Mouse (Mus musculus) frontal cortex, postnatal 25 days (tissue): ENCODE measurements around the gene Chrm2.

Source experiments
- DNase-seq, 2 experiments: peaks; one replicate each; pipeline ENCODE4 v3.0.0; 2022; ENCODE audit warnings: low spot score in 2 of 2

Chrm2 gene

DNA sequence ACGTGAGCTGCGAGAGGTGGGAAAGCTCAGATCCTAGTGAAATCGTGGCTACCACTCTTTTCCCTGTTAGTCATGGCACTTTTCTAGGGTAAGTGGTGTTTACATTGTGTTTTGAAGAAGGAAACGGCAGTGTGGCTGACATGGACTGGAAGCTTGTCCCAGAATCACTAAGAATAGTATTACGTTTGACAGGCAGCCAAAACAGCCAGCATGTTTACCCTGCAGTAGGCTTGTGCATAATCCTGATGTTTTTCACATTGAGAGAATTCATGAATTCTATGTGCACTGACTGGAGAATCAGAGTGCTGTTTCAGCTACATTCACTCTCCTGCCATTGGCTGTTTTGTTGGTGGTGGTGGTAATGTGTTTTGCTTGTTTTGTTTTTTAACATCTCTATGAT, 129.4 kb downstream of the Chrm2 start:
- no peak for DNase-seq

DNA sequence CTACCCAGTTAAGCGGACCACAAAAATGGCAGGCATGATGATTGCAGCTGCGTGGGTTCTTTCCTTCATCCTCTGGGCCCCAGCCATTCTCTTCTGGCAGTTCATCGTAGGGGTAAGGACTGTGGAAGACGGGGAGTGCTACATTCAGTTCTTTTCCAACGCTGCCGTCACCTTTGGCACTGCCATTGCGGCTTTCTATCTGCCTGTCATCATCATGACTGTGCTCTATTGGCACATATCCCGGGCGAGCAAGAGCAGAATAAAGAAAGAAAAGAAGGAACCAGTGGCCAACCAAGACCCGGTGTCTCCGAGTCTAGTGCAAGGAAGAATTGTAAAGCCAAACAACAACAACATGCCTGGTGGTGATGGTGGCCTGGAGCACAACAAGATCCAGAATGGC, 135.7 kb downstream of the Chrm2 start:
- no peak for DNase-seq

DNA sequence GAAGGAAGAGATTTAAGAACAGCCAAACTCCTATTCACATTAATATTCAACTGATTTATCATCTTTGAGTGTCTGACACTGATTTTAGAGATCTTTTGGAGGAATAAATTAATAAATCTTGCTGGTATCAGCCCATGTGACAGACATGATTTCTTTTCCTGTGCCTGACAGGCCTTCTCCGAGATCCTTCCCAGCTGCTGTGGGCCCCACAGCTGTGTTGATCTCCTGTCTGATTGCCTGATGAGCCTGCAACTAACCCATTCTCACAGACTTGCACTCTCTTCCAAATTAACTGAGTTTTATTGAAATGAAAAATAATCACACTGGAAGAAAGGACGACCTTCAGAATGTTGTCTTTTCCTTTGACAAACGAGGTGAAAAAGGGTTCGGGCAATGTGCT, 140.6 kb downstream of the Chrm2 start:
- no peak for DNase-seq

DNA sequence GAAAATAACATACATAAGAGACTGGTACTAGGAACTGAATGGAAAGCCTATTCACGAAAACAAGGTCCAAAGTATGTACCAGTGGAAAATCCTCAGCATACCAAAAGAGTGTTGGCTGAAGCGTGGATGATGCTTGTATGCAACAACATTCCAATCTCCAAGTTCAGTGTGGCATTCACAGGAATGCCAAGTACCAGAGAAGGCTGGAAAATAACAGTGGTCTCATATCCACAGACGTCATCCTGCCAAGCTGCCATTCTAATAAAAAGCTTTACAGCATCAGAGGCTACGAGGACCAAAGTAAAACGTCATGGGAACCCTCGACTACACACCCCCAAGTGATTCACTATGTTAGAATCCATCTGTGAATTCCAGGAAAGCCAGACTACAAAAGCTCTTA, 153.4 kb downstream of the Chrm2 start:
- no peak for DNase-seq

DNA sequence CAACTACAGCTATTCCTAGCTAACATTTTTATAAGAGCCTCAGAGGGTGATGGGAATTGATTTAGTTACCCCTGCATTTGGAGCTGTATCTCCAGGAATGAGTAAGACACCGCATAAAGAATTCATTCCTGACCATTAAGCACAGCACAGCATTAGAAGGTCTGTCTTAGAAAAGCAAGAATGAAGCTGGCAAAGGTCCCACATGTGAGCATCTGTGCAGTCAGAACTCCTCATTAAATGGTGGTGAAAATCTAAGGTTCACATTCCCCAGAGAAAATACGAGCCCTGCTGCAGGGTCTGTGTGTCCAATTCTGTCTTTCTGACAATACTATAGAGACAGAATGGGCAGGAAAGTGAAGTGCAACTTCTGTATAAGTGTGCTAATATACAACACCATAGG, 179.0 kb downstream of the Chrm2 start:
- no peak for DNase-seq
